Mouse (Mus musculus) limb, embryonic 14.5 days (tissue): ENCODE data around the gene Cd7. TPM values are rescaled to one million over a fixed set of nuclear protein-coding genes. Genes with fewer than 3 reads are reported as not detected.

Experiments used
- ATAC-seq: fragments of 200-750 bp; cut with Nextera tagmentation; 2 replicates; pipeline ENCODE4 v1.8.0; 2017; ENCODE audit warnings: low read depth, moderate number of reproducible peaks, moderate TSS enrichment; ENCODE audit not compliant: low FRiP score
- DNase-seq: peaks from one replicate; pipeline ENCODE4 v3.0.0-alpha.2; 2015; ENCODE audit warnings: low spot score
- H3K27ac ChIP-seq: fragments of 300-500 bp; sonication (generic); replicated peaks from 2 replicates; pipeline ENCODE4 v1.5.1; 2014; ENCODE audit warnings: low read depth, mild to moderate bottlenecking, low read length, moderate library complexity, mixed read lengths
- H3K27me3 ChIP-seq: fragments of 300-500 bp; sonication (generic); 2 replicates; pipeline ENCODE4 v1.6.1; 2014; ENCODE audit warnings: low read length, mixed read lengths; ENCODE audit not compliant: control insufficient read depth, insufficient read depth
- H3K36me3 ChIP-seq: fragments of 300-500 bp; sonication (generic); 2 replicates; pipeline ENCODE4 v1.6.1; 2014; ENCODE audit warnings: mild to moderate bottlenecking, low read length, moderate library complexity, mixed read lengths; ENCODE audit not compliant: control insufficient read depth, insufficient read depth
- H3K4me1 ChIP-seq: fragments of 300-500 bp; sonication (generic); 2 replicates; pipeline ENCODE4 v1.6.1; 2014; ENCODE audit warnings: antibody characterized with exemption, low read length, mixed read lengths; ENCODE audit not compliant: control insufficient read depth, insufficient read depth
- H3K4me2 ChIP-seq: fragments of 300-500 bp; sonication (generic); replicated peaks from 2 replicates; pipeline ENCODE4 v1.6.1; 2014; ENCODE audit warnings: low read depth, mild to moderate bottlenecking, low read length, moderate library complexity; ENCODE audit not compliant: severe bottlenecking
- H3K4me3 ChIP-seq: fragments of 300-500 bp; sonication (generic); replicated peaks from 2 replicates; pipeline ENCODE4 v1.5.1; 2014; ENCODE audit warnings: low read length
- H3K9ac ChIP-seq: fragments of 300-500 bp; sonication (generic); 2 replicates; pipeline ENCODE4 v1.6.1; 2014; ENCODE audit warnings: mild to moderate bottlenecking, low read depth, low read length, moderate library complexity; ENCODE audit not compliant: severe bottlenecking
- H3K9me3 ChIP-seq: fragments of 300-500 bp; sonication (generic); 2 replicates; pipeline ENCODE4 v1.6.1; 2016; ENCODE audit warnings: low read length; ENCODE audit not compliant: control insufficient read depth
- POLR2A ChIP-seq: fragments of 200-500 bp; IDR thresholded peaks from 2 replicates; pipeline ENCODE4 v1.8.0; 2012; ENCODE audit warnings: inconsistent platforms, mild to moderate bottlenecking, moderate library complexity, borderline replicate concordance; ENCODE audit not compliant: insufficient read depth, insufficient read length; ENCODE audit errors: extremely low read depth
- WGBS: fragments of 180-500 bp; shearing (Covaris S2); extraction: QIAGEN DNeasy Blood & Tissue Kit; methylation state at CpG from one replicate; pipeline ENCODE4 v1.1.7; 2014; 5-methylcytosine and 5-hydroxymethylcytosine counted together
- polyA plus RNA-seq, 2 experiments: library from polyadenylated mRNA; depleted of rRNA in 1 of 2; stranded (reverse) in 1 of 2; unstranded in 1 of 2; fragments of >200 nt; fragmentation: Nextera tagmentation in 1 of 2; extraction: Ambion mirVana in 1 of 2; gene quantifications; 2 replicates each; pipeline versions ENCODE4 v1.2.1 to v1.2.3; 2012 to 2014

The Cd7 gene
- polyA plus RNA-seq (2012; rRNA removed) (0.36 and 0.69 TPM in 2 replicates), polyA plus RNA-seq (2014; fragmentation: Nextera tagmentation; extraction: Ambion mirVana) (0.19 and 0.21 TPM in 2 replicates)

- Histone ChIP-seq H3K27ac (no peak within 1 kb of the TSS), H3K27me3 (no peaks in the 10 kb centered on the region), H3K9me3 (no peaks in the 10 kb centered on the region), H3K36me3 (no peaks in the 10 kb centered on the region), H3K4me3 (no peak within 1 kb of the TSS), H3K4me2 (no peak within 1 kb of the TSS), H3K4me1 (no peaks in the 10 kb centered on the region), H3K9ac (no peak within 1 kb of the TSS)
- 65% methylated on average over 5 of the region's 5 CpGs for WGBS
- no peak for TF ChIP-seq POLR2A
- ATAC-seq (no peak), DNase-seq (no peak)
Observed at GRCm38 (mm10) chr11:121039302-121039701, at the start of gene Cd7. Cd7 (minus strand) TSS chr11:121039418.

GRCm38 (mm10) chr11:121088997-121089396 lies 49.8 kb upstream of the Cd7 start:
- Histone ChIP-seq H3K27me3 (no peaks in the 10 kb centered on the region), H3K36me3 (no peaks in the 10 kb centered on the region), H3K4me2 (no peak overlapping the region), H3K4me3 (no peak overlapping the region), H3K4me1 (no peaks in the 10 kb centered on the region), H3K9me3 (no peaks in the 10 kb centered on the region), H3K9ac (no peak overlapping the region), H3K27ac (no peak overlapping the region)
- DNase-seq (no peak), ATAC-seq (no peak)
- WGBS = 61% methylated on average over 6 of the region's 6 CpGs
- TF ChIP-seq POLR2A = no peak

GRCm38 (mm10) chr11:121086296-121086695 lies 47.1 kb upstream of the Cd7 start:
- H3K9me3 ChIP-seq = no peaks in the 10 kb centered on the region
- no peak overlapping the region for H3K9ac ChIP-seq
- H3K27ac ChIP-seq = no peak overlapping the region
- no peaks in the 10 kb centered on the region for H3K27me3 ChIP-seq
- no peak for DNase-seq
- no peak overlapping the region for H3K4me3 ChIP-seq
- no peak for ATAC-seq
- TF ChIP-seq POLR2A = no peak
- H3K36me3 ChIP-seq = no peaks in the 10 kb centered on the region
- H3K4me1 ChIP-seq = no peaks in the 10 kb centered on the region
- 55% methylated on average over 4 of the region's 4 CpGs for WGBS
- H3K4me2 ChIP-seq = no peak overlapping the region

- Histone ChIP-seq H3K27ac (no peak overlapping the region), H3K9me3 (no peaks in the 10 kb centered on the region), H3K36me3 (no peaks in the 10 kb centered on the region), H3K4me3 (no peak overlapping the region), H3K9ac (no peak overlapping the region), H3K4me1 (no peaks in the 10 kb centered on the region), H3K4me2 (no peak overlapping the region), H3K27me3 (no peaks in the 10 kb centered on the region)
- WGBS = 81% methylated on average over 5 of the region's 5 CpGs
- TF ChIP-seq POLR2A = no peak
- DNase-seq (no peak), ATAC-seq (no peak)
Observed at GRCm38 (mm10) chr11:121085181-121085580, 46.0 kb upstream of the Cd7 start.

- no peak overlapping the region for H3K4me2 ChIP-seq
- ATAC-seq (no peak), DNase-seq (no peak)
- no peaks in the 10 kb centered on the region for H3K36me3 ChIP-seq
- TF ChIP-seq POLR2A = no peak
- WGBS = 76% methylated on average over 6 of the region's 6 CpGs
- no peak overlapping the region for H3K27ac ChIP-seq
- H3K9ac ChIP-seq = no peak overlapping the region
- H3K4me1 ChIP-seq = no peaks in the 10 kb centered on the region
- no peaks in the 10 kb centered on the region for H3K9me3 ChIP-seq
- no peak overlapping the region for H3K4me3 ChIP-seq
- H3K27me3 ChIP-seq = no peaks in the 10 kb centered on the region
Observed at GRCm38 (mm10) chr11:121082857-121083500, 43.8 kb upstream of the Cd7 start.
